Mouse (Mus musculus): ENCODE results near the gene Cux2. TPM values are rescaled to one million over a fixed set of nuclear protein-coding genes. Genes with fewer than 3 reads are reported as not detected.

Gene Cux2
- polyA plus RNA-seq, 1 experiment: not detected

- TF ChIP-seq GATA1 (IDR thresholded peaks at IDR 0.05; ENCODE audit: low read length): no peak
Observed at GRCm38 (mm10) chr5:121856740-121857139, 193.2 kb downstream of the Cux2 start.

- no peak for TF ChIP-seq GATA1 (IDR thresholded peaks at IDR 0.05; ENCODE audit: low read length)
Observed at GRCm38 (mm10) chr5:121854768-121855167, 195.1 kb downstream of the Cux2 start.

GRCm38 (mm10) chr5:121853368-121854051 lies 196.4 kb downstream of the Cux2 start:
- no peak for TF ChIP-seq GATA1 (IDR thresholded peaks at IDR 0.05; ENCODE audit: low read length)

- TF ChIP-seq GATA1 (IDR thresholded peaks at IDR 0.05; ENCODE audit: low read length): no peak
Observed at GRCm38 (mm10) chr5:121849478-121850349, 200.2 kb downstream of the Cux2 start.

- TF ChIP-seq GATA1 (IDR thresholded peaks at IDR 0.05; ENCODE audit: low read length): no peak
Observed at GRCm38 (mm10) chr5:121848743-121849142, 201.2 kb downstream of the Cux2 start, which contains the start of gene Pheta1. TSS of gene Pheta1 (plus strand) at chr5:121848984.

- TF ChIP-seq GATA1 (IDR thresholded peaks at IDR 0.05; ENCODE audit: low read length): no peak
Observed at GRCm38 (mm10) chr5:121848035-121848519, 201.8 kb downstream of the Cux2 start.

GRCm38 (mm10) chr5:121846322-121846721 lies 203.6 kb downstream of the Cux2 start:
- no peak for TF ChIP-seq GATA1 (IDR thresholded peaks at IDR 0.05; ENCODE audit: low read length)

GRCm38 (mm10) chr5:121845361-121845760 lies 204.5 kb downstream of the Cux2 start:
- TF ChIP-seq GATA1 (IDR thresholded peaks at IDR 0.05; ENCODE audit: low read length): no peak

- TF ChIP-seq GATA1 (IDR thresholded peaks at IDR 0.05; ENCODE audit: low read length): no peak
Observed at GRCm38 (mm10) chr5:121843138-121843905, 206.6 kb downstream of the Cux2 start.

- no peak for TF ChIP-seq GATA1 (IDR thresholded peaks at IDR 0.05; ENCODE audit: low read length)
Observed at GRCm38 (mm10) chr5:121842665-121843118, 207.2 kb downstream of the Cux2 start.

GRCm38 (mm10) chr5:121841973-121842372 lies 207.9 kb downstream of the Cux2 start:
- TF ChIP-seq GATA1 (IDR thresholded peaks at IDR 0.05; ENCODE audit: low read length): no peak

- no peak for TF ChIP-seq GATA1 (IDR thresholded peaks at IDR 0.05; ENCODE audit: low read length)
Observed at GRCm38 (mm10) chr5:121841516-121841915, 208.4 kb downstream of the Cux2 start.

GRCm38 (mm10) chr5:121839128-121839473 lies 210.8 kb downstream of the Cux2 start:
- no peak for TF ChIP-seq GATA1 (IDR thresholded peaks at IDR 0.05; ENCODE audit: low read length)

GRCm38 (mm10) chr5:121838341-121839127 lies 211.4 kb downstream of the Cux2 start:
- no peak for TF ChIP-seq GATA1 (IDR thresholded peaks at IDR 0.05; ENCODE audit: low read length)

All from G1E-ER4 (cell line).